ENCODE assay signal across 16 mouse cellular contexts in the genomic region with DNA sequence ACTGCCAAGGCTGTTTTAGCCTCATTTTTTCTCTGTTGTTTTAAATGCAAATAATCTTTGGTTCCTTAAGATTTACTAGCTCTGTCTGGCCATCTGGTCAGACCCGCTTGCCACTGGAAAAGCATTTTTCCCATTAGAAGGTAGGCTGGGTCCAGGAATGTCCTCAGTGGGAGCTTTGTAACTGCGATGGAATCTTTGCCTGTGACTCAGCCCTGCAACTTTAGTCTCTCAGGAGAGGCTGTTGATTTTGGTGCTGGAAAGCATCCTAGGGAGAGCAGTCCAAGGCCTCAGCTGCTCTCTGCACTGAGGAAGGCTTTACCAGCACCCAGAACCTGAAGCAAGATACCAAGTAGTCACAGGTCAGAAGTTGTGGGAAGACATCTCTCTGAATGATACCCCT.
DNase-seq lines count a peak whose midpoint lies in the region; ATAC-seq lines count a peak whose summit lies in the region.
"Had no signal": no experiment of that assay in that cellular context is flagged by ENCODE, and none has a peak within 500 bp of the region (broad histone marks: within the 10 kb centered on the region; RNA-seq: fewer than 3 reads in every experiment).

No protein-coding gene starts in this region.

- H3K9me3 ChIP-seq in kidney, embryonic 15.5 days (replicated peaks) = no peaks in the 10 kb centered on the region
- H3K9me3 ChIP-seq: embryonic facial prominence, embryonic 12.5 days; liver, embryonic 13.5 days; stomach, embryonic 15.5 days had no signal

- no peaks in the 10 kb centered on the region for H3K27me3 ChIP-seq in kidney, embryonic 15.5 days
- H3K27me3 ChIP-seq: embryonic facial prominence, embryonic 12.5 days; liver, embryonic 13.5 days; stomach, embryonic 15.5 days had no signal

- DNase-seq in urinary bladder, postnatal 14 days (ENCODE audit: low spot score) = peak; percentile 33
- no peak for DNase-seq in urinary bladder, postnatal 10 days (ENCODE audit: low spot score)
- peak; percentile 90 for DNase-seq in fibroblast of lung, adult 2 months (ENCODE audit: low read depth)
- DNase-seq in heart, postnatal 10 days = peak; percentile 38 to 57
- no peak for DNase-seq in right cerebral cortex, adult 2 months (ENCODE audit: low spot score in 2 of 2)
- DNase-seq in cerebellum, postnatal 25 days = no peak
- DNase-seq: adrenal gland, postnatal 14 days; cerebellum, adult 2 months; forebrain, postnatal 0 days; liver, embryonic 13.5 days; midbrain, embryonic 14.5 days; thymus, adult 2 months had no signal

- H3K36me3 ChIP-seq in kidney, embryonic 15.5 days = no peaks in the 10 kb centered on the region
- H3K36me3 ChIP-seq: embryonic facial prominence, embryonic 12.5 days; liver, embryonic 13.5 days; stomach, embryonic 15.5 days had no signal

- no peak overlapping the region for H3K27ac ChIP-seq in kidney, embryonic 15.5 days
- H3K27ac ChIP-seq: embryonic facial prominence, embryonic 12.5 days; liver, embryonic 13.5 days; stomach, embryonic 15.5 days had no signal

- ATAC-seq in kidney, embryonic 15.5 days (replicated peaks; ENCODE audit: low FRiP score) = no peak
- ATAC-seq: forebrain, postnatal 0 days; inflammation-experienced regulatory T-cells, adult 6 months had no signal

- WGBS in kidney, embryonic 15.5 days = 60% methylated on average over 2 of the region's 2 CpGs

- no peak overlapping the region for H3K4me3 ChIP-seq in kidney, embryonic 15.5 days (replicated peaks)
- H3K4me3 ChIP-seq: embryonic facial prominence, embryonic 12.5 days; liver, embryonic 13.5 days; stomach, embryonic 15.5 days had no signal

- no peaks in the 10 kb centered on the region for H3K4me1 ChIP-seq in kidney, embryonic 15.5 days
- H3K4me1 ChIP-seq: embryonic facial prominence, embryonic 12.5 days; liver, embryonic 13.5 days; stomach, embryonic 15.5 days had no signal

- intact Hi-C loops in heart, postnatal 10 days (cut with DNase I) = no loop called here

- no peak overlapping the region for H3K4me2 ChIP-seq in kidney, embryonic 15.5 days
- H3K4me2 ChIP-seq: embryonic facial prominence, embryonic 12.5 days; liver, embryonic 13.5 days; stomach, embryonic 15.5 days had no signal

- H3K9ac ChIP-seq in kidney, embryonic 15.5 days = no peak overlapping the region
- H3K9ac ChIP-seq: embryonic facial prominence, embryonic 12.5 days; forebrain, postnatal 0 days; liver, embryonic 13.5 days; stomach, embryonic 15.5 days had no signal

Comparison
In these comparisons a context has a peak if more than half of its experiments do, and no peak if none do; other contexts are left out.
1. DNase-seq: peak in urinary bladder, postnatal 14 days (single experiment), fibroblast of lung, adult 2 months (single experiment) and heart, postnatal 10 days (2 of 2); none in urinary bladder, postnatal 10 days (single experiment), right cerebral cortex, adult 2 months (0 of 2) and cerebellum, postnatal 25 days (0 of 2).